ENCODE assay signal across 17 mouse cellular contexts in genomic region chr1:58396179-58396578, GRCm38 (mm10). TPM values are rescaled to one million over a fixed set of nuclear protein-coding genes. Genes with fewer than 3 reads are reported as not detected.
DNase-seq lines count a peak whose midpoint lies in the region; ATAC-seq and TF ChIP-seq lines count a peak whose summit lies in the region.
"Had no signal": no experiment of that assay in that cellular context is flagged by ENCODE, and none has a peak within 500 bp of the region (broad histone marks: within the 10 kb centered on the region; RNA-seq: fewer than 3 reads in every experiment).

No protein-coding gene starts in this region.

- H3K4me3 ChIP-seq in layer of hippocampus, adult 2 months, result no peak overlapping the region
- H3K4me3 ChIP-seq: midbrain, embryonic 10.5 days had no signal

- no peak overlapping the region for H3K27ac ChIP-seq in layer of hippocampus, adult 2 months
- H3K27ac ChIP-seq: hindbrain, embryonic 14.5 days; midbrain, embryonic 10.5 days had no signal

- no peak for ATAC-seq in megakaryocyte-erythroid progenitor cell, adult 5-6 weeks (replicated peaks; ENCODE audit: low FRiP score, low TSS enrichment, poor library complexity, severe bottlenecking)

- DNase-seq in embryo, embryonic 11 days, result peak; percentile 14
- DNase-seq in embryo, embryonic 9.5 days (ENCODE audit: extremely low spot score), result no peak
- no peak for DNase-seq in layer of hippocampus, adult 2 months (ENCODE audit: low spot score in 2 of 2)
- DNase-seq in layer of hippocampus, adult 11-12 months (ENCODE audit: low spot score), result no peak
- peak; percentile 58 for DNase-seq in 3T3-L1 (ENCODE audit: low read depth, low spot score)
- DNase-seq in R1 (ENCODE audit: low read depth, low spot score), result peak; percentile 40
- no peak for DNase-seq in kidney, postnatal 36 days
- DNase-seq: adrenal gland, adult 2 months; cerebellum, adult 11 months; cerebellum, postnatal 25 days; kidney, adult 18-20 months; kidney, postnatal 25 days; right cerebral cortex, postnatal 14 days; thymus, postnatal 25 days had no signal

- peak; percentile 49 for TF ChIP-seq CTCF in layer of hippocampus, adult 2 months (conservative IDR thresholded peaks at IDR 0.05)

RNA-seq across cellular contexts. Expression of gene Bzw1, which starts 3.5 kb away (rescaled TPM):
- total RNA-seq in layer of hippocampus, adult 2 months (2021), result 100 to 1,000 TPM; 108 to 111 TPM
- total RNA-seq in megakaryocyte-erythroid progenitor cell, adult 5-6 weeks (2014; fragmentation: Nextera tagmentation), result 135 and 139 TPM in 2 replicates
- 242 and 249 TPM in 2 replicates for total RNA-seq in megakaryocyte-erythroid progenitor cell, adult 5-6 weeks (2017)

RNA-seq across cellular contexts. Expression of gene Clk1, which starts 27.7 kb away (rescaled TPM):
- 100 to 1,000 TPM; 104 to 159 TPM for total RNA-seq in layer of hippocampus, adult 2 months (2021)
- 269 and 310 TPM in 2 replicates for total RNA-seq in megakaryocyte-erythroid progenitor cell, adult 5-6 weeks (2014; fragmentation: Nextera tagmentation)
- 403 and 497 TPM in 2 replicates for total RNA-seq in megakaryocyte-erythroid progenitor cell, adult 5-6 weeks (2017)

RNA-seq across cellular contexts. Expression of gene Nif3l1, which starts 48.8 kb away (rescaled TPM):
- total RNA-seq in layer of hippocampus, adult 2 months (2021), result 10 to 100 TPM; 17.6 to 21.3 TPM
- 30.9 and 45.4 TPM in 2 replicates for total RNA-seq in megakaryocyte-erythroid progenitor cell, adult 5-6 weeks (2014; fragmentation: Nextera tagmentation)
- total RNA-seq in megakaryocyte-erythroid progenitor cell, adult 5-6 weeks (2017), result 56.8 and 79.4 TPM in 2 replicates

RNA-seq across cellular contexts. Expression of gene Ppil3, which starts 49.1 kb away (rescaled TPM):
- 10 to 100 TPM; 27.5 to 31.3 TPM for total RNA-seq in layer of hippocampus, adult 2 months (2021)
- total RNA-seq in megakaryocyte-erythroid progenitor cell, adult 5-6 weeks (2014; fragmentation: Nextera tagmentation), result 96.1 and 99.1 TPM in 2 replicates
- 86.2 and 94.3 TPM in 2 replicates for total RNA-seq in megakaryocyte-erythroid progenitor cell, adult 5-6 weeks (2017)

Comparison
In these comparisons a context has a peak if more than half of its experiments do, and no peak if none do; other contexts are left out.
1. DNase-seq: peak in embryo, embryonic 11 days (single experiment), 3T3-L1 (single experiment) and R1 (single experiment); none in embryo, embryonic 9.5 days (single experiment), layer of hippocampus, adult 2 months (0 of 2), layer of hippocampus, adult 11-12 months (single experiment) and kidney, postnatal 36 days (0 of 2).